Mouse (Mus musculus): ENCODE measurements around the gene Rpl39.
A peak's percentile ranks its signal among the peaks of the same experiment; 100 is the strongest.

Gene Rpl39

GRCm38 (mm10) chrX:37067299-37067698 lies 17.9 kb downstream of the Rpl39 start:
- ATAC-seq (ENCODE audit: low TSS enrichment), result no peak

- no peak for ATAC-seq (ENCODE audit: low TSS enrichment)
Observed at GRCm38 (mm10) chrX:37063902-37064301, 21.3 kb downstream of the Rpl39 start.

DNA sequence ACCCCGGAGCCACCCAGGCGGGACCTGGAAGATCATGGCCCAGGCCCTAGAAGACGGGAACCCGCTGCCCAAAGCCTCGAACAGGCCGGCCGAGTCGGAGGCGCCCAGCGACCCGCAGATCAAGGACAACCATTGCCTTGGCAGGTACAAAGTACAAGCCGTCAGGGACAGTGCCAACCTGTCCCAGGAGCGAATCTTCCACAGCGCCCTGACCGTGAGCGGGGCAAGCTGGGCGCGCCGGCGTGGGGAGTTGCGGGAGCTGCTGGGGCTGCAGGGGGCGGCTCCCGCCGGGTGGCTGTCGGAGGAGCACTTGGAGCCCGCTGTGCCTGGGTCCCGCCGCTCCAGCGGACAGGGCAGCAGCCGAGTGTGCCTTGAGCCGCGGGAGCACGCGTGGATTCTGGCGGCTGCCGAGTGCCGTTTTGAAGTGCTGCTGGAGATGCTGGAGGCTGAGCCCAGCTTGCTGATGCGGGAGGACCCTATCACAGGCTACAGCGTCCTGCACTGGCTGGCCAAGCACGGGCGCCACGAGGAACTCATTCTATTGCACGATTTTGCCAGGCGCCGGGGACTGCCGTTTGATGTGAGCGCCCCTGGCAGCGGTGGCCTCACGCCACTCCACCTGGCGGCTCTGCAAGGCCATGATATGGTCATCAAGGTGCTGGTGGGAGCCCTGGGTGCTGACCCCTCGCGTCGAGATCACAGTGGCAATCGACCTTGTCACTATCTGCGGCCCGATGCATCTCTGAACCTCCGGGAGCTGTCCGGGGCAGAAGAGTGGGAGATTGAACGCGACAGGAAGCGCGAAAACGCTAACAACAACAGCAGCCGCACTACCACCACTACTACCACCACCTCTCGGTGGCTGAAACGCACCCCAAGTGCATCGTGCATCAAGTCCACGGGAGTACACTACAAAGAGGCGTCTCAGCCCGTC lies 36.0 kb downstream of the Rpl39 start:
- no peak for ATAC-seq (ENCODE audit: low TSS enrichment)

GRCm38 (mm10) chrX:37048066-37048889 lies 36.9 kb downstream of the Rpl39 start, which contains the start of gene Sowahd:
Gene Sowahd, plus strand, starts transcription at chrX:37048845.
- no peak for ATAC-seq (ENCODE audit: low TSS enrichment)

GRCm38 (mm10) chrX:37042726-37043125 lies 42.5 kb downstream of the Rpl39 start:
- ATAC-seq (ENCODE audit: low TSS enrichment), result 0 out of 2 replicates have a peak, but pooled peaks have one; percentile 44
